Mouse (Mus musculus): ENCODE measurements at regions not wholly inside any gene's neighbourhood (a gene's known extent, or its start where the extent isn't known, plus 50 kb on each side); places are given as distances from the start of the nearest gene placed in this dataset.

- H3K9me3 ChIP-seq (ENCODE audit: control insufficient read depth, low read length), result no peaks in the 10 kb centered on the region
- no peaks in the 10 kb centered on the region for H3K4me1 ChIP-seq (ENCODE audit: control insufficient read depth in 2 of 2, insufficient read depth in 2 of 2, low read length in 2 of 2)
- 80% methylated on average over 4 of the region's 4 CpGs for WGBS
Observed at GRCm38 (mm10) chr1:183865111-183865510, 148.0 kb upstream of the Dusp10 start.

DNA sequence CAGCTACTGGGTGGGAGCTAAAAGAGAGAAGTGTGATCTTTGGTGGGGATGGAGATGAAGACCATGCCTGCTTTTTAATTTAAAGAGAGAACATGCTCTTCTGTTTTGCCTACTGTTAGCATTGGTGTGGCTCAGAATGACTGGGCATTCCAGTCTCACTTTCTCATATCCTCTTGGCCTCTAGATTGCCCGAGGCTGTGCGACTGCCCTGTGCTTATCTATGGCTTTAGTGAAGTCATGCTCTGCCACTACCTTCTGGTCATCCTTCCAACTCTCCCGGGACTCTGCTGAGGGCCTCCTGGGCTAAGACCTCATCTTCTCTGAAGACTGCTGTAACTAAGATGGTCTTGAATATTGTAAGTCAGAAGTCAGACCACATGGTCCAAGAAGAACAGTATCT lies 147.5 kb upstream of the Dusp10 start:
- no peak overlapping the region for H3K9ac ChIP-seq (ENCODE audit: low read length)
- no peaks in the 10 kb centered on the region for H3K36me3 ChIP-seq (ENCODE audit: control insufficient read depth, insufficient read depth, low read length)
- H3K27me3 ChIP-seq (ENCODE audit: control insufficient read depth, insufficient read depth, low read length), result no peaks in the 10 kb centered on the region
- no peak overlapping the region for H3K4me2 ChIP-seq (ENCODE audit: low read length)
- 42% methylated on average over 3 of the region's 3 CpGs for WGBS
- H3K27ac ChIP-seq (replicated peaks in 1 of 2; ENCODE audit: control insufficient read depth in 1 of 2, insufficient read depth in 1 of 2, low read depth in 2 of 2, low read length in 2 of 2), result no peak overlapping the region
- no peak overlapping the region for H3K4me3 ChIP-seq (ENCODE audit: control insufficient read depth in 1 of 2, insufficient read depth in 1 of 2, low read depth in 1 of 2, low read length in 2 of 2)
- ATAC-seq (ENCODE audit: insufficient number of reproducible peaks, insufficient read depth, low FRiP score, low read depth), result no peak
- no peaks in the 10 kb centered on the region for H3K9me3 ChIP-seq (ENCODE audit: control insufficient read depth, low read length)
- no peaks in the 10 kb centered on the region for H3K4me1 ChIP-seq (ENCODE audit: control insufficient read depth in 2 of 2, insufficient read depth in 2 of 2, low read length in 2 of 2)

More at GRCm38 (mm10) chr1:183865111-183865510, 148.0 kb upstream of the Dusp10 start:
- Histone ChIP-seq H3K9ac (ENCODE audit: low read length) (no peak overlapping the region), H3K27me3 (ENCODE audit: control insufficient read depth, insufficient read depth, low read length) (no peaks in the 10 kb centered on the region), H3K4me3 (ENCODE audit: control insufficient read depth in 1 of 2, insufficient read depth in 1 of 2, low read depth in 1 of 2, low read length in 2 of 2) (no peak overlapping the region), H3K4me2 (ENCODE audit: low read length) (no peak overlapping the region), H3K27ac (replicated peaks in 1 of 2; ENCODE audit: control insufficient read depth in 1 of 2, insufficient read depth in 1 of 2, low read depth in 2 of 2, low read length in 2 of 2) (no peak overlapping the region), H3K36me3 (ENCODE audit: control insufficient read depth, insufficient read depth, low read length) (no peaks in the 10 kb centered on the region)
- no peak for ATAC-seq (ENCODE audit: insufficient number of reproducible peaks, insufficient read depth, low FRiP score, low read depth)

DNA sequence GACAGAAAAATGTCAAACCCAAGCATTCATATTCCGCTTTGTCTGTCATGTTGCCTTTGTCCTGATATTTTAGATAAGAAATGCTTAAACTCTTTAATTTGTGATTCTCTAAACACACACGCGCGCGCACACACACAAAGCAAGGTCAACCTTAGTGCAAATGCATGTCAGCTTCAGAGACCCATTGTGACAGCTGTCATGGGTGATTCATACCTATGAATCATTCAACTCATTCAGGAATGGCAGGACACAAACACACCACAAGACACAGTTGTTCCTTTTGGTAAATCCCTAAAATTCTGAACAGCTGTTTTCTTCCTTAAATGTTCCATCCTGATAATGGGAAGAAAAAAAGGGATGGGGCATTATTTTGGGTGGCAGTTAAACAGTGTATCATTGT lies 144.1 kb upstream of the Dusp10 start:
- 94% methylated on average over 5 of the region's 5 CpGs for WGBS
- H3K36me3 ChIP-seq (ENCODE audit: control insufficient read depth, insufficient read depth, low read length), result no peaks in the 10 kb centered on the region
- no peaks in the 10 kb centered on the region for H3K27me3 ChIP-seq (ENCODE audit: control insufficient read depth, insufficient read depth, low read length)
- no peak overlapping the region for H3K27ac ChIP-seq (replicated peaks in 1 of 2; ENCODE audit: control insufficient read depth in 1 of 2, insufficient read depth in 1 of 2, low read depth in 2 of 2, low read length in 2 of 2)
- no peak overlapping the region for H3K4me3 ChIP-seq (ENCODE audit: control insufficient read depth in 1 of 2, insufficient read depth in 1 of 2, low read depth in 1 of 2, low read length in 2 of 2)
- no peak overlapping the region for H3K9ac ChIP-seq (ENCODE audit: low read length)
- H3K9me3 ChIP-seq (ENCODE audit: control insufficient read depth, low read length), result no peaks in the 10 kb centered on the region
- H3K4me2 ChIP-seq (ENCODE audit: low read length), result no peak overlapping the region
- no peak for ATAC-seq (ENCODE audit: insufficient number of reproducible peaks, insufficient read depth, low FRiP score, low read depth)
- no peaks in the 10 kb centered on the region for H3K4me1 ChIP-seq (ENCODE audit: control insufficient read depth in 2 of 2, insufficient read depth in 2 of 2, low read length in 2 of 2)

- H3K9ac ChIP-seq (ENCODE audit: low read length), result no peak overlapping the region
- H3K27me3 ChIP-seq (ENCODE audit: control insufficient read depth, insufficient read depth, low read length), result no peaks in the 10 kb centered on the region
- no peaks in the 10 kb centered on the region for H3K9me3 ChIP-seq (ENCODE audit: control insufficient read depth, low read length)
- ATAC-seq (ENCODE audit: insufficient number of reproducible peaks, insufficient read depth, low FRiP score, low read depth), result no peak
- no peak overlapping the region for H3K4me3 ChIP-seq (ENCODE audit: control insufficient read depth in 1 of 2, insufficient read depth in 1 of 2, low read depth in 1 of 2, low read length in 2 of 2)
- WGBS, result 82% methylated on average over 3 of the region's 3 CpGs
- no peaks in the 10 kb centered on the region for H3K4me1 ChIP-seq (ENCODE audit: control insufficient read depth in 2 of 2, insufficient read depth in 2 of 2, low read length in 2 of 2)
- no peak overlapping the region for H3K4me2 ChIP-seq (ENCODE audit: low read length)
- H3K27ac ChIP-seq (replicated peaks in 1 of 2; ENCODE audit: control insufficient read depth in 1 of 2, insufficient read depth in 1 of 2, low read depth in 2 of 2, low read length in 2 of 2), result no peak overlapping the region
- no peaks in the 10 kb centered on the region for H3K36me3 ChIP-seq (ENCODE audit: control insufficient read depth, insufficient read depth, low read length)
Observed at GRCm38 (mm10) chr1:183895936-183896335, 117.2 kb upstream of the Dusp10 start.

DNA sequence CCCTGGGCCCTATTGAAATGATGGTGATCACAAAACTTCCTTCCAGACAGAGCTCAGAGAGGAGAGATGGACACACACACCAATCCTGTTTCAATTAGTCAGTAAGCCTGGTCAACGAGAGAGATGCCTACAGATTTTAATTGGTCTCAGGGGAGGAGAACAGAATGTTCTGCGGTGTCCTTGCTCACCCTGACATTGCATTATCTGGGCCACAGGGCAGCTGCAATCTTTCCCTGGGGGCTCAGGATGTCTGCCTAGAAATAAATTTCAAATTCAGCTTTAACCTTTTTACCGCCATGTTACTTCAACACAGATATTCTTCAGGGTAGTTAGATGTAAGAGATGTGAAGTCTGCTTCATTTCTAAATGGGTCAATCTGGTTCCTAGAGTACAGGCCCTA lies 115.0 kb upstream of the Dusp10 start:
- Histone ChIP-seq H3K4me3 (ENCODE audit: control insufficient read depth in 1 of 2, insufficient read depth in 1 of 2, low read depth in 1 of 2, low read length in 2 of 2) (no peak overlapping the region), H3K27me3 (ENCODE audit: control insufficient read depth, insufficient read depth, low read length) (no peaks in the 10 kb centered on the region), H3K9me3 (ENCODE audit: control insufficient read depth, low read length) (no peaks in the 10 kb centered on the region), H3K4me2 (ENCODE audit: low read length) (no peak overlapping the region), H3K4me1 (ENCODE audit: control insufficient read depth in 2 of 2, insufficient read depth in 2 of 2, low read length in 2 of 2) (no peaks in the 10 kb centered on the region), H3K27ac (replicated peaks in 1 of 2; ENCODE audit: control insufficient read depth in 1 of 2, insufficient read depth in 1 of 2, low read depth in 2 of 2, low read length in 2 of 2) (no peak overlapping the region), H3K36me3 (ENCODE audit: control insufficient read depth, insufficient read depth, low read length) (no peaks in the 10 kb centered on the region), H3K9ac (ENCODE audit: low read length) (no peak overlapping the region)
- 74% methylated on average over 3 of the region's 3 CpGs for WGBS
- ATAC-seq (ENCODE audit: insufficient number of reproducible peaks, insufficient read depth, low FRiP score, low read depth), result no peak

DNA sequence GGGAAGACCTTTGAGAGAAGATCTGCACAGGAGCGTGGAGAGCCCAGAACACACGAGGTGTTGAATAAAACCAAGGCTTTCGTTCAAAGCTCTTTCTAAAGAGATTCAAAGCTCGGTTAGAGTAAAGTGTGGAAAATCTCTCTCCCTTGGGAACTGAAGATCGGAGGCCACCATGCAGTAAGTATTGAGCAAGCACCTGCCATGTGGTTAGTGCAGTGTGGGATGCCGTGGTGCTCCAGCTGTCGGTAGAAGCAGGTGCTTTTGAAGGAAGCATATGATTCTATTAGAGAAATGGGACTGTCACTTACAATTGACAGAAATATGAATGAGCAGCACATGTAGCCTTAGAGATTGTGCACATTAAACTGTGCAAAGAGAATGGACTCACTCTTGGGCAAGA lies 108.5 kb upstream of the Dusp10 start:
- no peaks in the 10 kb centered on the region for H3K36me3 ChIP-seq (ENCODE audit: control insufficient read depth, insufficient read depth, low read length)

DNA sequence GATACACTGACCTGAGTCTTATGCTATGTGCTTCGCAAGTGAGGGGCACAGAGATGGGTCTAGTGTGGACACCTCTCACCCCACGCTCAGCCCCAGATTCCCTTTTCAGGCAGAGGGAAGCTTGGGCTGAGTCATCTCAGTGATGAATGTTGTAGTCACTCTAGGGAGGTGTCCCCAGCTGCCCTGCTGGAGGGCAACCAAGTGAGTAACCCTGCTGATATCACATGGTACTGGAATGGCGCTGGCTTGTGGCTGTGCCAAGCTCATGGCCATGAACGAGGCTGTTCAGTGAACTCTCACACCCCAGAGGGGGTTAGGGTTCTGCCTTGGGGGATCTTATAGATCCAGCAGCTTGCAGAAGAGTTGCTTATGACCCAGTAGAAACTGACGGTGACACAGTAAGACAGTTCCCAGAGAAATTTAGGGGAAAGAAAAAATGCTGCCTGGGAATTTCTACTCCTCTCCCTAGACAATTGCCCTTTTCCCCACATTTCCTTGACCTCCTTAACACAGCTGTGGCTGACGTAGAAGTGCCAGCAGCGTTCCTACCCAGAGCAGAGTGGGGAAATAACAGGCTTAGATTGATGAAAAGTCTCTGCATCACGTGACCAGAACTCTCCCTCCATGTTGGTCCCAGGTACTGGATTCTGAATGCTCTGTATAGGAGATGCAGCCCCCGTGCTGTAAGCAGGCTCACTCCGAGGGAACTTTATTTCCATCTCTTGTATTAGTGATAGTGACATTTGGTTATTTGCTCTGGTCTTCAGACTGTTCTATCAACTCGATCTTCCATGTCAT lies 107.6 kb upstream of the Dusp10 start:
- 80% methylated on average over 11 of the region's 11 CpGs for WGBS
- H3K4me1 ChIP-seq (ENCODE audit: control insufficient read depth in 2 of 2, insufficient read depth in 2 of 2, low read length in 2 of 2), result no peaks in the 10 kb centered on the region
- H3K9ac ChIP-seq (ENCODE audit: low read length), result no peak overlapping the region
- no peaks in the 10 kb centered on the region for H3K27me3 ChIP-seq (ENCODE audit: control insufficient read depth, insufficient read depth, low read length)
- no peaks in the 10 kb centered on the region for H3K9me3 ChIP-seq (ENCODE audit: control insufficient read depth, low read length)
- no peak for ATAC-seq (ENCODE audit: insufficient number of reproducible peaks, insufficient read depth, low FRiP score, low read depth)
- H3K36me3 ChIP-seq (ENCODE audit: control insufficient read depth, insufficient read depth, low read length), result no peaks in the 10 kb centered on the region
- no peak overlapping the region for H3K4me3 ChIP-seq (ENCODE audit: control insufficient read depth in 1 of 2, insufficient read depth in 1 of 2, low read depth in 1 of 2, low read length in 2 of 2)
- H3K27ac ChIP-seq (replicated peaks in 1 of 2; ENCODE audit: control insufficient read depth in 1 of 2, insufficient read depth in 1 of 2, low read depth in 2 of 2, low read length in 2 of 2), result no peak overlapping the region
- no peak overlapping the region for H3K4me2 ChIP-seq (ENCODE audit: low read length)

More for the DNA sequence above, 108.5 kb upstream of the Dusp10 start:
- Histone ChIP-seq H3K4me1 (ENCODE audit: control insufficient read depth in 2 of 2, insufficient read depth in 2 of 2, low read length in 2 of 2) (no peaks in the 10 kb centered on the region), H3K27ac (replicated peaks in 1 of 2; ENCODE audit: control insufficient read depth in 1 of 2, insufficient read depth in 1 of 2, low read depth in 2 of 2, low read length in 2 of 2) (no peak overlapping the region), H3K4me2 (ENCODE audit: low read length) (no peak overlapping the region), H3K4me3 (ENCODE audit: control insufficient read depth in 1 of 2, insufficient read depth in 1 of 2, low read depth in 1 of 2, low read length in 2 of 2) (no peak overlapping the region), H3K9me3 (ENCODE audit: control insufficient read depth, low read length) (no peaks in the 10 kb centered on the region), H3K9ac (ENCODE audit: low read length) (no peak overlapping the region), H3K27me3 (ENCODE audit: control insufficient read depth, insufficient read depth, low read length) (no peaks in the 10 kb centered on the region)
- no peak for ATAC-seq (ENCODE audit: insufficient number of reproducible peaks, insufficient read depth, low FRiP score, low read depth)
- 83% methylated on average over 7 of the region's 7 CpGs for WGBS

GRCm38 (mm10) chr1:183917656-183918055 lies 95.4 kb upstream of the Dusp10 start:
- Histone ChIP-seq H3K4me2 (ENCODE audit: low read length) (no peak overlapping the region), H3K27ac (replicated peaks in 1 of 2; ENCODE audit: control insufficient read depth in 1 of 2, insufficient read depth in 1 of 2, low read depth in 2 of 2, low read length in 2 of 2) (no peak overlapping the region), H3K9ac (ENCODE audit: low read length) (no peak overlapping the region), H3K4me1 (ENCODE audit: control insufficient read depth in 2 of 2, insufficient read depth in 2 of 2, low read length in 2 of 2) (no peaks in the 10 kb centered on the region), H3K36me3 (ENCODE audit: control insufficient read depth, insufficient read depth, low read length) (no peaks in the 10 kb centered on the region), H3K27me3 (ENCODE audit: control insufficient read depth, insufficient read depth, low read length) (no peaks in the 10 kb centered on the region), H3K4me3 (ENCODE audit: control insufficient read depth in 1 of 2, insufficient read depth in 1 of 2, low read depth in 1 of 2, low read length in 2 of 2) (no peak overlapping the region), H3K9me3 (ENCODE audit: control insufficient read depth, low read length) (0 out of 2 replicates have a peak, but pooled peaks cover 4% of the 10 kb centered on the region)
- 92% methylated on average over 3 of the region's 3 CpGs for WGBS
- ATAC-seq (ENCODE audit: insufficient number of reproducible peaks, insufficient read depth, low FRiP score, low read depth), result no peak

Data from heart, embryonic 14.5 days (tissue).